Mouse (Mus musculus) mesoderm, embryonic 11.5 days (tissue): Measurements from ENCODE around the gene Kynu.

Experiments
- DNase-seq: peaks from one replicate; pipeline ENCODE4 v3.0.0-alpha.2; 2012; ENCODE audit warnings: low read depth, low spot score

Gene Kynu

GRCm38 (mm10) chr2:43646962-43647361, 91.8 kb downstream of the Kynu start:
- DNase-seq: no peak

- no peak for DNase-seq
Observed at GRCm38 (mm10) chr2:43669588-43669987, 114.5 kb downstream of the Kynu start.

GRCm38 (mm10) chr2:43673619-43674018, 118.5 kb downstream of the Kynu start:
- DNase-seq: peak; percentile 78

GRCm38 (mm10) chr2:43674098-43674497, 119.0 kb downstream of the Kynu start:
- no peak for DNase-seq

GRCm38 (mm10) chr2:43675277-43675676, 120.1 kb downstream of the Kynu start:
- DNase-seq: no peak

- DNase-seq: no peak
Observed at GRCm38 (mm10) chr2:43690402-43690801, 135.3 kb downstream of the Kynu start.

GRCm38 (mm10) chr2:43691290-43691689, 136.2 kb downstream of the Kynu start:
- DNase-seq: no peak

- DNase-seq: no peak
Observed at GRCm38 (mm10) chr2:43695635-43696034, 140.5 kb downstream of the Kynu start.

GRCm38 (mm10) chr2:43712611-43713138, 157.5 kb downstream of the Kynu start:
- no peak for DNase-seq

- peak; percentile 88 for DNase-seq
Observed at GRCm38 (mm10) chr2:43722446-43723103, 167.4 kb downstream of the Kynu start.

GRCm38 (mm10) chr2:43723104-43723541, 168.0 kb downstream of the Kynu start:
- DNase-seq: no peak

GRCm38 (mm10) chr2:43727181-43727580, 172.1 kb downstream of the Kynu start:
- DNase-seq: no peak

- no peak for DNase-seq
Observed at GRCm38 (mm10) chr2:43727693-43728092, 172.6 kb downstream of the Kynu start.

GRCm38 (mm10) chr2:43728831-43729230, 173.7 kb downstream of the Kynu start:
- no peak for DNase-seq
